Mouse (Mus musculus) E14TG2a.4 (cell line): ENCODE data around the gene Dpyd.

Source experiments
- CTCF ChIP-seq: conservative IDR thresholded peaks from 2 replicates; pipeline ENCODE4 v1.5.1; 2014; ENCODE audit warnings: low read length
- POU5F1 ChIP-seq: IDR thresholded peaks from 2 replicates; pipeline ENCODE4 v1.6.1; 2014; ENCODE audit warnings: low read length, borderline replicate concordance

- TF ChIP-seq CTCF = no peak
- no peak for TF ChIP-seq POU5F1
Measured at GRCm38 (mm10) chr3:119042611-119043010, 480.7 kb downstream of the Dpyd start.
